Mouse (Mus musculus): ENCODE results near the gene Chrnb1. TPM values are rescaled to one million over a fixed set of nuclear protein-coding genes. Genes with fewer than 3 reads are reported as not detected.
A peak's percentile ranks its signal among the peaks of the same experiment; 100 is the strongest.

The Chrnb1 gene
- under 1 TPM in 6 of 26 experiments, not detected in 20; 0.41 to 0.78 (median 0.60) TPM for total RNA-seq (2018; cell fraction: chromatin; rRNA removed)
- under 1 TPM in 14 of 26 experiments, not detected in 12; 0.06 to 0.18 (median 0.09) TPM for total RNA-seq (2018; cell fraction: cytosol; rRNA removed)
- total RNA-seq (2018; cell fraction: nucleus; rRNA removed): under 1 TPM in 9 of 26 experiments, not detected in 17; 0.22 to 0.94 (median 0.28) TPM
- polyA plus RNA-seq (2018): not detected in 3 replicates

- no peak within 1 kb of the TSS for H3K27ac ChIP-seq
- peak within 1 kb of the TSS; percentile 29; the same call in 1 of the 2 replicates for H3K4me3 ChIP-seq (ENCODE audit: inconsistent target)
- no peaks in the 10 kb centered on the region for H3K36me3 ChIP-seq (ENCODE audit: inconsistent target)
- no peaks in the 10 kb centered on the region for H3K79me2 ChIP-seq (ENCODE audit: inconsistent target)
- WGBS (ENCODE audit: missing documents): 2% methylated on average over 52 of the region's 52 CpGs
These were observed at the start of gene Chrnb1 for GRCm38 (mm10) chr11:69795168-69795982. TSS of gene Chrnb1 (minus strand) at chr11:69795943.

GRCm38 (mm10) chr11:69838714-69839104, 43.0 kb upstream of the Chrnb1 start:
- Histone ChIP-seq H3K79me2 (ENCODE audit: inconsistent target) (peaks cover 14% of the 10 kb centered on the region), H3K4me3 (ENCODE audit: inconsistent target) (peak overlapping the region; percentile 88), H3K27ac (peak overlapping the region; percentile 78), H3K36me3 (ENCODE audit: inconsistent target) (no peaks in the 10 kb centered on the region)
- whole genome bisulfite sequencing (ENCODE audit: missing documents): 8% methylated on average over 7 of the region's 7 CpGs

GRCm38 (mm10) chr11:69837952-69838713, 42.4 kb upstream of the Chrnb1 start, which contains the start of gene Tmem256:
TSS of gene Tmem256 (plus strand) at chr11:69838514.
- peak within 1 kb of the TSS; percentile 78 for H3K27ac ChIP-seq
- H3K79me2 ChIP-seq (ENCODE audit: inconsistent target): peaks cover 14% of the 10 kb centered on the region
- 1% methylated on average over 32 of the region's 34 CpGs for WGBS (ENCODE audit: missing documents)
- no peaks in the 10 kb centered on the region for H3K36me3 ChIP-seq (ENCODE audit: inconsistent target)
- H3K4me3 ChIP-seq (ENCODE audit: inconsistent target): peak within 1 kb of the TSS; percentile 88

GRCm38 (mm10) chr11:69837604-69837951, 41.8 kb upstream of the Chrnb1 start, which contains the start of gene Nlgn2:
TSS of gene Nlgn2 (minus strand) at chr11:69837784.
- Histone ChIP-seq H3K4me3 (ENCODE audit: inconsistent target) (peak within 1 kb of the TSS; percentile 88), H3K36me3 (ENCODE audit: inconsistent target) (no peaks in the 10 kb centered on the region), H3K79me2 (ENCODE audit: inconsistent target) (peaks cover 14% of the 10 kb centered on the region), H3K27ac (peak within 1 kb of the TSS; percentile 78)
- WGBS (ENCODE audit: missing documents): 0% methylated on average over 27 of the region's 32 CpGs

- WGBS (ENCODE audit: missing documents): 7% methylated on average over 50 of the region's 52 CpGs
- H3K27ac ChIP-seq: no peak overlapping the region
These were observed 41.2 kb upstream of the Chrnb1 start for GRCm38 (mm10) chr11:69836703-69837576.

GRCm38 (mm10) chr11:69835966-69836335, 40.2 kb upstream of the Chrnb1 start:
- H3K36me3 ChIP-seq (ENCODE audit: inconsistent target): no peaks in the 10 kb centered on the region
- no peak overlapping the region for H3K4me3 ChIP-seq (ENCODE audit: inconsistent target)
- H3K27ac ChIP-seq: no peak overlapping the region
- peaks cover 14% of the 10 kb centered on the region for H3K79me2 ChIP-seq (ENCODE audit: inconsistent target)
- 69% methylated on average over 3 of the region's 4 CpGs for WGBS (ENCODE audit: missing documents)

More at GRCm38 (mm10) chr11:69836703-69837576, 41.2 kb upstream of the Chrnb1 start:
- Histone ChIP-seq H3K79me2 (ENCODE audit: inconsistent target) (peaks cover 14% of the 10 kb centered on the region), H3K4me3 (ENCODE audit: inconsistent target) (peak overlapping the region; percentile 88), H3K36me3 (ENCODE audit: inconsistent target) (no peaks in the 10 kb centered on the region)

GRCm38 (mm10) chr11:69835326-69835965, 39.7 kb upstream of the Chrnb1 start:
- H3K79me2 ChIP-seq (ENCODE audit: inconsistent target): peaks cover 14% of the 10 kb centered on the region
- H3K4me3 ChIP-seq (ENCODE audit: inconsistent target): no peak overlapping the region
- no peaks in the 10 kb centered on the region for H3K36me3 ChIP-seq (ENCODE audit: inconsistent target)
- WGBS (ENCODE audit: missing documents): 88% methylated on average over 9 of the region's 9 CpGs
- H3K27ac ChIP-seq: no peak overlapping the region

GRCm38 (mm10) chr11:69834001-69834549, 38.3 kb upstream of the Chrnb1 start:
- Histone ChIP-seq H3K79me2 (ENCODE audit: inconsistent target) (peaks cover 6% of the 10 kb centered on the region), H3K4me3 (ENCODE audit: inconsistent target) (no peak overlapping the region), H3K36me3 (ENCODE audit: inconsistent target) (no peaks in the 10 kb centered on the region), H3K27ac (no peak overlapping the region)
- 11% methylated on average over 41 of the region's 48 CpGs for WGBS (ENCODE audit: missing documents)

- no peak overlapping the region for H3K4me3 ChIP-seq (ENCODE audit: inconsistent target)
- H3K36me3 ChIP-seq (ENCODE audit: inconsistent target): no peaks in the 10 kb centered on the region
- H3K79me2 ChIP-seq (ENCODE audit: inconsistent target): peaks cover under 1% of the 10 kb centered on the region; the same call in 1 of the 2 replicates
- H3K27ac ChIP-seq: no peak overlapping the region
- 44% methylated on average over 7 of the region's 8 CpGs for WGBS (ENCODE audit: missing documents)
These were observed 37.8 kb upstream of the Chrnb1 start for GRCm38 (mm10) chr11:69833554-69833953.

GRCm38 (mm10) chr11:69828832-69829231, 33.1 kb upstream of the Chrnb1 start:
- 87% methylated on average over 5 of the region's 5 CpGs for WGBS (ENCODE audit: missing documents)
- Histone ChIP-seq H3K36me3 (ENCODE audit: inconsistent target) (no peaks in the 10 kb centered on the region), H3K79me2 (ENCODE audit: inconsistent target) (no peaks in the 10 kb centered on the region), H3K4me3 (ENCODE audit: inconsistent target) (no peak overlapping the region), H3K27ac (no peak overlapping the region)

- WGBS (ENCODE audit: missing documents): 93% methylated on average over 2 of the region's 2 CpGs
These were observed 27.7 kb upstream of the Chrnb1 start for GRCm38 (mm10) chr11:69823456-69823855.

GRCm38 (mm10) chr11:69822080-69822479, 26.3 kb upstream of the Chrnb1 start, which contains the start of gene Spem1:
TSS of gene Spem1 (minus strand) at chr11:69822180.
- no peak within 1 kb of the TSS for H3K4me3 ChIP-seq (ENCODE audit: inconsistent target)
- H3K79me2 ChIP-seq (ENCODE audit: inconsistent target): no peaks in the 10 kb centered on the region
- no peak within 1 kb of the TSS for H3K27ac ChIP-seq
- no peaks in the 10 kb centered on the region for H3K36me3 ChIP-seq (ENCODE audit: inconsistent target)
- 84% methylated on average over 3 of the region's 3 CpGs for WGBS (ENCODE audit: missing documents)

More at GRCm38 (mm10) chr11:69823456-69823855, 27.7 kb upstream of the Chrnb1 start:
- Histone ChIP-seq H3K79me2 (ENCODE audit: inconsistent target) (no peaks in the 10 kb centered on the region), H3K27ac (no peak overlapping the region), H3K4me3 (ENCODE audit: inconsistent target) (no peak overlapping the region), H3K36me3 (ENCODE audit: inconsistent target) (no peaks in the 10 kb centered on the region)

GRCm38 (mm10) chr11:69818871-69819270, 23.1 kb upstream of the Chrnb1 start:
- H3K36me3 ChIP-seq (ENCODE audit: inconsistent target): no peaks in the 10 kb centered on the region
- H3K4me3 ChIP-seq (ENCODE audit: inconsistent target): no peak overlapping the region
- no peak overlapping the region for H3K27ac ChIP-seq
- H3K79me2 ChIP-seq (ENCODE audit: inconsistent target): no peaks in the 10 kb centered on the region
- WGBS (ENCODE audit: missing documents): 51% methylated on average over 8 of the region's 8 CpGs

Data from macrophage (primary cell).